Mouse (Mus musculus) heart, postnatal 0 days (tissue): Measurements from ENCODE around the gene Khdc4. TPM values are rescaled to one million over a fixed set of nuclear protein-coding genes. Genes with fewer than 3 reads are reported as not detected.

Experiments used
- ATAC-seq: fragments of 200-750 bp; cut with Nextera tagmentation; 2 replicates; pipeline ENCODE4 v1.8.0; 2017; ENCODE audit warnings: low read depth, moderate number of reproducible peaks, moderate library complexity; ENCODE audit not compliant: insufficient read depth
- DNase-seq: peaks from one replicate; pipeline ENCODE4 v3.0.0-alpha.2; 2016; ENCODE audit warnings: low spot score
- H3K27ac ChIP-seq: fragments of 300-500 bp; sonication (generic); 2 replicates; pipeline ENCODE4 v1.5.1; 2014; ENCODE audit warnings: low read depth, mild to moderate bottlenecking
- H3K27me3 ChIP-seq: fragments of 300-500 bp; sonication (generic); 2 replicates; pipeline ENCODE4 v1.6.1; 2014; ENCODE audit warnings: low read length, mixed read lengths; ENCODE audit not compliant: control insufficient read depth, insufficient read depth
- H3K36me3 ChIP-seq: fragments of 300-500 bp; sonication (generic); replicated peaks from 2 replicates; pipeline ENCODE4 v1.6.1; 2014; ENCODE audit warnings: low read length, mixed read lengths; ENCODE audit not compliant: control insufficient read depth, insufficient read depth
- H3K4me1 ChIP-seq: fragments of 300-500 bp; sonication (generic); 2 replicates; pipeline ENCODE4 v1.6.1; 2014; ENCODE audit warnings: antibody characterized with exemption; ENCODE audit not compliant: control insufficient read depth, insufficient read depth
- H3K4me2 ChIP-seq: fragments of 300-500 bp; sonication (generic); 2 replicates; pipeline ENCODE4 v1.6.1; 2014; ENCODE audit warnings: low read depth, mild to moderate bottlenecking, low read length, moderate library complexity
- H3K4me3 ChIP-seq: fragments of 300-500 bp; sonication (generic); 2 replicates; pipeline ENCODE4 v1.5.1; 2014; ENCODE audit warnings: low read depth, low read length
- H3K9ac ChIP-seq: fragments of 300-500 bp; sonication (generic); replicated peaks from 2 replicates; pipeline ENCODE4 v1.6.1; 2014; ENCODE audit warnings: low read depth, low read length, mixed read lengths
- H3K9me3 ChIP-seq: fragments of 300-500 bp; sonication (generic); replicated peaks from 2 replicates; pipeline ENCODE4 v1.6.1; 2016; ENCODE audit warnings: low read length; ENCODE audit not compliant: control insufficient read depth
- CTCF ChIP-seq: IDR thresholded peaks from 2 replicates; pipeline ENCODE4 v1.5.1; 2016; ENCODE audit warnings: antibody characterized with exemption, control low read depth, low read depth
- EP300 ChIP-seq: IDR thresholded peaks from 2 replicates; pipeline ENCODE4 v1.6.1; 2016; ENCODE audit warnings: antibody characterized with exemption, low read depth
- WGBS: fragments of 180-500 bp; shearing (Covaris S2); extraction: QIAGEN DNeasy Blood & Tissue Kit; methylation state at CpG from one replicate; pipeline ENCODE4 v1.1.7; 2014; 5-methylcytosine and 5-hydroxymethylcytosine counted together
- polyA plus RNA-seq: library from polyadenylated mRNA; unstranded; fragments of >200 nt; fragmentation: Nextera tagmentation; extraction: Ambion mirVana; gene quantifications from 2 replicates; pipeline ENCODE4 v1.2.1, GENCODE M21; 2015
- total RNA-seq: library from RNA; depleted of rRNA; stranded (reverse); fragments of >200 nt; gene quantifications from 2 replicates; pipeline ENCODE4 v1.2.3, GENCODE M21; 2014; ENCODE audit warnings: low replicate concordance

Gene Khdc4
- total and polyA plus RNA-seq, 2 experiments from 2014 or later = 44.4 to 102 TPM

GRCm38 (mm10) chr3:88648452-88649168, 37.0 kb upstream of the Khdc4 start:
- ATAC-seq = no peak
- H3K9ac ChIP-seq = no peak overlapping the region
- WGBS = 83% methylated on average over 12 of the region's 12 CpGs
- H3K4me2 ChIP-seq = no peak overlapping the region
- no peak overlapping the region for H3K27ac ChIP-seq
- DNase-seq = no peak
- H3K4me3 ChIP-seq = no peak overlapping the region
- peaks cover 47% of the 10 kb centered on the region for H3K36me3 ChIP-seq
- H3K4me1 ChIP-seq = 0 out of 2 replicates have a peak, but pooled peaks cover 3% of the 10 kb centered on the region
- no peaks in the 10 kb centered on the region for H3K9me3 ChIP-seq
- H3K27me3 ChIP-seq = no peaks in the 10 kb centered on the region
- TF ChIP-seq EP300 = no peak
- TF ChIP-seq CTCF = no peak

DNA sequence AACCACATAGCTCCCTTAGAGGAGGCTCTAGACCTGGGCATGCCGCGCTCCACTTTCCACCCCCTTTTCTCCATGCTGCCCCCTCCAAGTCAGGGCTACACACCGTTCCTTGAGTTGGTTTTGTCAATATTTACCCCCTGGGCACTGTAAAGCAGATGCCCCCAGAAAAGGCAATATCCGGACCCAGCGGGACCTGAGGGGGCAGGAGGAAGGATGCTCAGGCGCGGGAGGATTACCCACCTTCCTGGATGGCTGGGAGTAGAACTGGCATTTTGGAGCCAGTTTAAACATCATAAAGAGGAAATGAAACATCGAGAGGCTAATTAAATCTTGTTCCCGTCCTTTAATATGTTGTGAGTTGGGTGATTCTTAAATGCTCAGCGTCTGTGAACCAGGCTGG, 36.4 kb upstream of the Khdc4 start:
- ATAC-seq (no peak), DNase-seq (no peak)
- Histone ChIP-seq H3K4me3 (no peak overlapping the region), H3K27me3 (no peaks in the 10 kb centered on the region), H3K4me1 (peaks cover 9% of the 10 kb centered on the region), H3K9me3 (no peaks in the 10 kb centered on the region), H3K27ac (no peak overlapping the region), H3K36me3 (peaks cover 41% of the 10 kb centered on the region), H3K4me2 (no peak overlapping the region), H3K9ac (no peak overlapping the region)
- TF ChIP-seq CTCF (no peak), EP300 (no peak)
- 72% methylated on average over 10 of the region's 10 CpGs for WGBS

GRCm38 (mm10) chr3:88649967-88650366, 35.6 kb upstream of the Khdc4 start:
- Histone ChIP-seq H3K9ac (no peak overlapping the region), H3K27me3 (no peaks in the 10 kb centered on the region), H3K4me2 (no peak overlapping the region), H3K4me1 (peaks cover 17% of the 10 kb centered on the region), H3K27ac (no peak overlapping the region), H3K9me3 (no peaks in the 10 kb centered on the region), H3K36me3 (peaks cover 33% of the 10 kb centered on the region), H3K4me3 (no peak overlapping the region)
- no peak for ATAC-seq
- WGBS = 95% methylated on average over 13 of the region's 13 CpGs
- TF ChIP-seq CTCF (no peak), EP300 (no peak)
- no peak for DNase-seq

DNA sequence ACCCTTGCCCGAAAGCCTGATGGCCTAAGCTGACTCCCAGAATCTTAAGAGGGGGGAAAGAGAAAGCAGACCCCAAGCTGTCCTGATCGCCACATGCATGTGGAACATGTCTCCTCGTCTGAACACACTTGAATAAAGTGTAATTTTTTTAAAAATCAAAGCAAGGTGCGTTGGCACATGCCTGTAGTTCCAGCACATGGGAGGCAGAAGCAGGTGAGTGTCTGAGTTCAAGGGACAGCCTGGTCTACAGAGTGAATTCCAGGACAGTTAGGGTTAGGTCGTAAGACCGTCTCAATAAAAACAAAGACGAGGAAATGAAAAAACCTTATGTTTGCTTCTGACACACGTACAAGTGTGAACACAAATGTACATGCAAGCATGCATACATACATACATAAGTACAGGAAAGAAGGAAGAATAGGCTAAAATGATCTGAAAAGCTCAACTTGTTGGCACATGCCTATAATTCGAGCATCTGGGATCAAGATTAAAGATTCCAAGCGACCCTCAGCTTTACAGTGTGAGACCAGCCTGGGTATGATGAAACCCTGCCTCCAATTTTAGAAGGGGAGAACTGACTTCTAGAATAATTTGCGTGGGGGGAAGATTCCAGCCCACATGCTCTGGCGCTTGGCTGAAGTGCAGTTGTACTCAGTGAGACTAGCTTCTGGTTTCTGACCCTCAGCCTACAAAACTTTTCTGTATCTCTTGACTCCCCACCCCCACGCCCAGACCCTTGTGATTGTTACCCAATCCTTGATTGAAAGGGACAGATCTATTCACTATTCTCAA, 34.7 kb upstream of the Khdc4 start:
- no peak for TF ChIP-seq EP300
- TF ChIP-seq CTCF = no peak
- DNase-seq (no peak), ATAC-seq (no peak)
- Histone ChIP-seq H3K9me3 (no peaks in the 10 kb centered on the region), H3K4me3 (no peak overlapping the region), H3K27ac (no peak overlapping the region), H3K36me3 (peaks cover 26% of the 10 kb centered on the region), H3K9ac (no peak overlapping the region), H3K4me1 (peaks cover 22% of the 10 kb centered on the region), H3K4me2 (no peak overlapping the region), H3K27me3 (no peaks in the 10 kb centered on the region)
- WGBS = 56% methylated on average over 13 of the region's 13 CpGs

- WGBS = 60% methylated on average over 18 of the region's 18 CpGs
- no peak overlapping the region for H3K4me2 ChIP-seq
- H3K9ac ChIP-seq = no peak overlapping the region
- no peak overlapping the region for H3K4me3 ChIP-seq
- H3K36me3 ChIP-seq = peaks cover 15% of the 10 kb centered on the region
- TF ChIP-seq EP300 = no peak
- no peak for TF ChIP-seq CTCF
- DNase-seq = no peak
- H3K27ac ChIP-seq = no peak overlapping the region
- no peaks in the 10 kb centered on the region for H3K27me3 ChIP-seq
- peaks cover 22% of the 10 kb centered on the region for H3K4me1 ChIP-seq
- no peak for ATAC-seq
- no peaks in the 10 kb centered on the region for H3K9me3 ChIP-seq
These were observed 33.7 kb upstream of the Khdc4 start for GRCm38 (mm10) chr3:88651669-88652618.
